Mouse (Mus musculus): ENCODE results near the gene Shroom1.

Gene Shroom1

GRCm38 (mm10) chr11:53447996-53448395 lies 9.0 kb upstream of the Shroom1 start:
- DNase-seq = no peak

- peak; percentile 96 for DNase-seq
These were observed 8.5 kb upstream of the Shroom1 start for GRCm38 (mm10) chr11:53448529-53448928.

DNA sequence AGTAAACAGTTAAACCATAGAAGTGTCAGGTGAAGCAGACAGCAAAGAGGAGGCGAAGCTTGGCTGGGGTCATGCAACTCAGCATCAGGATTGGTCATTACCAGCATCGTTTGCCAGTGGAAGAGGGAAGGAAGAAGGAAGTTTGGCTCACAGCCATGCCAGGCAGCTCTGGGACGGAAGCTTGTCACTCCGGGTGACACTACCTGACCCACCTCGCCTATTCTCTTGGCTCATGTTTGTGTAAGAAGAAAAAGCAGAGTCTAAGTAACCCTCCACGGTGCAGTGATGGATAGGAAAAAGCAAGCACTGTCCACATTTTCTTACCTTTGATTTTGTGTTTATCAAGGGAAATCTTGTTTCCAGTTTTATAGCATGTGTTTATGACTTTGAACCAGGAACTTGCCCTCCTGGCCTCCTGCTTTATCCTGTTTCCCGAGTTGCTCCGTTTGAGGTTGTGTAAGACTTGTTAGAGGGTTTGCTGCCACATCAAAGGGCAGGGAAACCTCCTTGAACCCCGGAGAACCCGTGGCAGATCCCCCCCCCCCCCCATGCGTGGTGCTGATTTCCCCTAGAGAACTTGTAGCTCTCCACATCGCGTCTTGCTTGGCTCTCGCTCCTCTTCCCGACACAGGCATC lies 6.8 kb upstream of the Shroom1 start:
- no peak for DNase-seq

- no peak for DNase-seq
These were observed 5.6 kb upstream of the Shroom1 start for GRCm38 (mm10) chr11:53451361-53451760.

- DNase-seq = peak; percentile 67
These were observed 4.6 kb upstream of the Shroom1 start for GRCm38 (mm10) chr11:53452396-53452795.

GRCm38 (mm10) chr11:53453031-53453430 lies 4.0 kb upstream of the Shroom1 start:
- DNase-seq = no peak

DNA sequence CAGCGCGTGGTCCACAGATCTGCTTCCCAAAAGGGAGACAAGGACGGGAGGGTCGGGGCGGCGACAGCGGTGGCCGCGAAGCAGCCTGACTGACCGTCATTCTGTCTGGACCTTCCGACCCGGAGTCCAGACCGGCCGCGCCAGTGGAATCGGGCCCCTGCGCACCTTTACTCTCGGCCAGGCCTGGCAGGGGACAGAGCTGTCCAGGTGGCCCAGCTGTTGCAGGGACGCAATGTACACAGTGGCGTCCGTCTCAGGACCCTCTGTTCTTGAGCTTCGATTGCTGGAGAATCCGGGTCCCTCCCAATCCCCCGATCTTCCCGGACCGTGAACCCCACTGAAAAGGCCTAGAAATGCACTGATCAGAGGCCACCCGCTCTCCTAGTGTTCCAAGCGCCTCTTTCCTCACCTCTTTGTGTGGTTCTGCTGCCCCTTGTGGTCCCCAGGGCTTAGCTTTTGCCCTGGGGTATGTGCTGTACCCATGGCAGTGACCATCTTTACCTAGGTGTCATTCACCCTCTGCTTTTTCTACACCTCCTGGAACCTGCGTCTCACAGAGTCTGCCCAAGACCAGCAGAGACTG lies 458 bp downstream of the Shroom1 start:
- no peak for DNase-seq

DNA sequence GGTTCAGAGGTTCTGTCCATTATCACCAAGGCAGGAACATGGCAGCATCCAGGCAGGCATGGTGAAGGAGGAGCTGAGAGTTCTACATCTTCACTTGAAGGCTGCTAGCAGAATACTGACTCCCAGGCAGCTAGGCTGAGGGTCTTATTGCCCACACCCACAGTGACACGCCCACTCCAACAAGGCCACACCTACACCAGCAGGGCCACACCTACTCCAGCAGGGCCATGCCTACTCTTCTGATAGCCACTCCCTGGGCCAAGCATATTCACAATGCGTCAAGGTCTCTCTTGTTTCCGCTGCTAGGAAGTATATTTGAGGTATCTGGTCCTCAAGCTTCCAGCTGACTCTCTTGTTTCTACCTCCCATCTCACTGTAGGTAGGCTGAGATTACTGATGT lies 2.0 kb downstream of the Shroom1 start:
- DNase-seq = no peak

DNA sequence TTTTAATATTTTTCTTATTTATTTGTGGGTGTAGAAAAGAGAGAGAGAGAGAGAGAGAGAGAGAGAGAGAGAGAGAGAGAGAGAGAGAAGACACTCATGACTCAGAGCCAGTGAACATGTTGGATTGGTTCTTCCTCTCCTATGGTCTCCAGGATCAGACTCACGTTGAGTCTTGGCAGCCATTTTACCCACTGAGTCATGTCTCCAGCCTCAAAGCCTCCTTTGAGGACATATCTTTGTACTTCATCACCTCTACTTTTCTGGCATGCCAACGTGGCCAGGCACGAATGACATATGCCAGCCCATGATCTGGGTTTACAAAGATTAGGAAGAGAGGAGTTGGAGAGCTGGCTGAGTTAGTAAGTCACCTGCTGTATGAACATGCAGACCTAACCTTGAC lies 3.2 kb downstream of the Shroom1 start:
- no peak for DNase-seq

DNA sequence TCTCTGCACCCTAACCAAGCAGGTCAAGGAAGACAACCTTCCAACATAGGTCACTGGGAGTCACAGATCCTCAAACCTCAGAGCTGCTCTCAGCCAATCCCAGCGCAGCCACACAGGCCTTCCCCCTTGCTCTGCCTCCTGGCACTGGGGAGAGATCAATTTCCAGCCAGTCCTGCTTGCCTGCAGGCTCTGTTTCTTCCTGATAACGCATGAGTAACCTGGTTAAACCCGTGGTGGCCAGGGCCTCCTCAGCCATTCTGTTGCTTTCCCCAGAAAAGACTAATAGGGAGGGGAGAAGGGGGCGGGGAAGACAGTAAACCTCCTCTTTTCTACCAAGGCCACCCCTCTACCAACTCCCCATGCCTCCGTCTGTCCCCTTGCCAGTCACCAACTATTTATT lies 4.7 kb downstream of the Shroom1 start:
- no peak for DNase-seq

GRCm38 (mm10) chr11:53463551-53464424 lies 6.8 kb downstream of the Shroom1 start:
- DNase-seq = no peak

GRCm38 (mm10) chr11:53466231-53466971 lies 9.4 kb downstream of the Shroom1 start:
- peak; percentile 90 for DNase-seq

DNA sequence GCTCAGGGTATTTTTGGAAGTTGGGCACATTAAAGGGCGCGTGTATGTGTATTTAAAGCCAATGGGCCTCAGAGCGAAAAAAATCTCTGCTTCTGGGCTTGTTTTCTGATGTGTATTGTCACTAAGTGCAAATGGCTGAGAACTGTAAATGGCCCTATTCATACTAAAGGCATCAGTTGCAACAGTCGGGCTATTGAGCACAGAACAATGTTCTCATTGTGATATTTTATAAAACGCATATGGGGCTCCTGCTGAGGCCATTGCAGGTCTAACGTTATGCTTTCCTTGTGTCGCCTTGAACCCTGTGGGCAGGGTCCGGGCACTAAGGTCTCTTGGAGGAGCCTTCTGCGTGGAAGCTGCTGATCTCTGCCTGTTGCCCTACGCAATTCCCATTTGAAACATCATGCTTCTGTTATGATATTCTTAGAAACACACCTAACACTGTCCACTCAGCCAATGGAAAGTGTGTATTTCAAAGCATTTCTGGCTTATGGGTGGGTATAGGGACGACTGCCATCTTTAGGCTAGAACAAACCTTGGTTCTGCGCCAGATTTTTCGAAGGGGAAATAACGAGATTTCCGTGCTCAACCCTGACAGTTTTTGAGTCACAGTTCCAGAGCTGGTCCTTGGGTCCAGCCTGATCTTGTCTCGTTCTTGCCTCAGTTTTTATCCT lies 12.4 kb downstream of the Shroom1 start:
- DNase-seq = no peak

DNA sequence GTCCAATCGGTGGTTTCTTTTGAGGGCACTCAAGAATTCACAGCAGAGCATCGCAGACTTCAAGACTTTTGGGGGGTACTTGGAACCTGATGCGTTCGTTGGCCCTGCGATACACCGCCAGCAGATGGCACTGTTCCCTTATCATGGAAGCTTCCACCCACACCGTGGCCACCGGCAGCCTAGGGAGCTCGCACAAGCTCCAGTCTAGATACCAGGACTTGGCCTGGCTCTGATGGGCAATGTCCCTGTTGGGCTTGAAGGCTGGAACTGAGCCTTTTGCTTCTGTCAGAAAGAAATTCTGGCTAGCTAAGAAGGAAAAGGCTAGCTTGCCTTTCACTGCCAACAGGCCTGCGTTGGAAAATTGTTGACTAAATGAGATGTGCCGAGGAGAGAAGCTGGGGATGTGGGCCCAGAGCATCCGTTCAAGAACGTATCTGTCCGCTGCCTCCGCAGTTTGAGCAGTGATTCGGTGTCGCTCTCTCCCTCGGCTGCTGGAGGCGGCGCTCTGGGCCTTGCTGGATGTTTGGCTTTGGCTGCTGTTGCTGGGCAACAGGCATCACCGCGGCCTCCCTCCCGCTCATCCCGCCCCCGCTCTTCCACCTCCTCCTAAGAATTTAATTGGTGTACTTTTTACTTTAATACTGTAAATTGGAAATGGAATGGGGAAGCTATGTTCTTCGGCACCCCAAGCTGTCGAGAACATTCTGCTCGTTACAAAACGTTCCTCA lies 13.1 kb downstream of the Shroom1 start, which contains the start of gene Gm9837:
Gene Gm9837 (minus strand): TSS at position 512 of the 728 bp plus-strand sequence.
- peak; percentile 95 for DNase-seq

GRCm38 (mm10) chr11:53472709-53473108 lies 15.7 kb downstream of the Shroom1 start:
- DNase-seq = no peak

DNA sequence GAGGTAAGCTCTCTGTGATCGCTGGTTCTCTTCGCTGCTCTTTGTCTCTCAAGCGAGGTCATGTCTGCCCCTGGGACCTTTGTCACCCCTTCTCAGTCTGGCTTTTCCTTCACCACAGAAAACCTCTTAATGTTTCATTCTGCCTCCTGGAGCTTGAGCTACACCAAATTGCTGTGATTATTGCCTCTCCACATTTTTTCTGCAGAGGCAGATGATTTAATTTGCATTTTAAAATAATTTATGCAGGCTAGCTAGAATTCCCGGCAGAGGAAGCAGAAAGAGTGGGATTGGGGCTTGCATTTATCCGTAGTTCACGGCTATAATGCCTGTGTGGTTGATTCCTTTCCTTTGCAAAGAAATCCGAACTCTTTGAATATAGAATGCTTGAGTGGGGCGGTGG lies 18.6 kb downstream of the Shroom1 start:
- DNase-seq = no peak

DNA sequence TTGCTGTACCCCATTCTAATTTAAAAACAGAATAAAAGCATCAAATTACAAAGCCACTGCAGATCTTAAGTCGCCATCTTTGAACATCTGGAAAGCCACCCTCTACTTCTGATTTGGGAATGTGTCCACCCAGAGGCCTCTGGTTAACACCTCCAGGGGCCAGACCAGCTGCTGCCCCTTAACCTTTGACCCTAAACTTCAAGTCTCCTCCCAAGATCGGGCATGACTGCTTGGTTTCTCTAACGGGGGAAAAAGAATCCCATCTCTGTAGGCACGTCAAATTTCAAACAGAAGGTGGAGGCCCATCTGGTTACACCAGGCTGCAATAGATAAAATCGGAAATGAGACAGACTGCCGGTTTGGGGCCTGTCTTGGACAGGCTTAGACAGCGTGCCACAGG lies 20.8 kb downstream of the Shroom1 start:
- no peak for DNase-seq

GRCm38 (mm10) chr11:53478383-53479170 lies 21.6 kb downstream of the Shroom1 start:
- no peak for DNase-seq

DNA sequence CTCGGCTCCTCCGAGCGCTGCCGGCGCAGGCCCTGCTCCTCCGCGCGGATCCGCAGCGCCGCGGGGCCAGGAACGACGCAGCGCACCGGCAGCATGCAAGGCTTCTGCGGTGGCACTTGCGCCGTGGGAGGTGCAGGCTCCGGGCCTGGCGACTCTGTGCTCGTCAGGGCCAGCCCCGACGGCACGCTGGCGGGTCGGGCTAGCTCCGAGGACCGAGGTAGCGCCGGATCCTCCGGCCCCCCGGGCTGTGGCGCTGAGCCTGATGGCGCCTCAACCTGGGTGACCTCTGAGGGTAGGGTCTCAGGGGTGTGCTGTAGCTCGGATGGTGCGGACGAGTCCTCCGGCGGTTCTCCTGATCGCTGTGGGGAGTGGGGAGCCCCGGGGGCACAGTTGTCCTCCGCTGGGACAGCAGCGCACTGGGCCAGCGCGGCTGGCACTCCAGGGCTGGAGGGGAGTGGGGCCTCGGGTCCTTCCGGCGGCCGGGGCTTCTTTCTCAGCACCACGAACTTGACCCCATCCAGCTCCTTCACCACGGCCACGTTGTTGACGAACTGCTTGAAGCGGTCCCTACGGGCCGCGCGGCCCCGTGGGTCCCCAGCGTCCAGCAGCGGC lies 22.3 kb downstream of the Shroom1 start:
- no peak for DNase-seq

- peak; percentile 88 for DNase-seq
These were observed 22.8 kb downstream of the Shroom1 start, which contains the start of the genes Gm9945 and Sowaha for GRCm38 (mm10) chr11:53479783-53480301. TSS of gene Gm9945 (plus strand) at chr11:53480166. TSS of gene Sowaha (minus strand) at chr11:53480274.

Measured in cerebellum, adult 9-10 months (tissue).